Mouse (Mus musculus): ENCODE results near the gene Mss51.
A peak's percentile ranks its signal among the peaks of the same experiment; 100 is the strongest.

Mss51 gene

GRCm38 (mm10) chr14:20451765-20452331 is 44.9 kb downstream of the Mss51 start, which contains the start of gene Cfap70:
Gene Cfap70 (minus strand): TSS chr14:20452226.
- DNase-seq (ENCODE audit: low spot score) = peak; percentile 35

GRCm38 (mm10) chr14:20451302-20451701 is 45.4 kb downstream of the Mss51 start:
- no peak for DNase-seq (ENCODE audit: low spot score)

GRCm38 (mm10) chr14:20447209-20447608 is 49.5 kb downstream of the Mss51 start:
- no peak for DNase-seq (ENCODE audit: low spot score)

- no peak for DNase-seq (ENCODE audit: low spot score)
Measured at GRCm38 (mm10) chr14:20442252-20442651, 54.4 kb downstream of the Mss51 start.

GRCm38 (mm10) chr14:20436976-20437375 is 59.7 kb downstream of the Mss51 start:
- no peak for DNase-seq (ENCODE audit: low spot score)

All from left cerebral cortex, adult 11 months (tissue).